Mouse (Mus musculus): Measurements from ENCODE around the gene Cdc7.

Gene Cdc7

GRCm38 (mm10) chr5:106991300-106991929 is 27.3 kb downstream of the Cdc7 start:
- no peak for DNase-seq (ENCODE audit: extremely low read depth, low read depth)

DNA sequence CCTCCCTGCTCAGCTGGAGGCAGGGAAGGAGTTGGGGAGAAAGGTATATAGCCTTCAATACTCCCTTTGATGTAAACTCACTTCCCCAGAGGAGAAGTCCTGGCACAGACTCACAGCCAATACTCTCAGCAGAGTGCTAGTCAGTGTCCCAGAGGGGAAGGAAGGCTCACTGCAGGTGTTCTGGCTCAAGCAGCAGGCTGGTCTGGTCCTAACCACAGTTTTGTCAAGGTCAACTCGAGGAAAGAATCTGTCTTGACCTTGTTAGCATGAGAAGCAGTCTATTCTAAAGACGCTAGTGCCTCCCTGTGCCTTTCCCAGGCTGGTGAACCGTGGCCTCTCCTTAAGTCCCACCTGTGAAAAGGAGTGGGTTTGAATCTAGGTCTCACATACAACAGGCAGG is 30.6 kb downstream of the Cdc7 start:
- DNase-seq (ENCODE audit: extremely low read depth, low read depth): no peak

- no peak for DNase-seq (ENCODE audit: extremely low read depth, low read depth)
These were observed 31.9 kb downstream of the Cdc7 start for GRCm38 (mm10) chr5:106995886-106996538.

- no peak for DNase-seq (ENCODE audit: extremely low read depth, low read depth)
These were observed 32.6 kb downstream of the Cdc7 start for GRCm38 (mm10) chr5:106996539-106997244.

GRCm38 (mm10) chr5:107001396-107002090 is 37.4 kb downstream of the Cdc7 start:
- DNase-seq (ENCODE audit: extremely low read depth, low read depth): no peak

DNA sequence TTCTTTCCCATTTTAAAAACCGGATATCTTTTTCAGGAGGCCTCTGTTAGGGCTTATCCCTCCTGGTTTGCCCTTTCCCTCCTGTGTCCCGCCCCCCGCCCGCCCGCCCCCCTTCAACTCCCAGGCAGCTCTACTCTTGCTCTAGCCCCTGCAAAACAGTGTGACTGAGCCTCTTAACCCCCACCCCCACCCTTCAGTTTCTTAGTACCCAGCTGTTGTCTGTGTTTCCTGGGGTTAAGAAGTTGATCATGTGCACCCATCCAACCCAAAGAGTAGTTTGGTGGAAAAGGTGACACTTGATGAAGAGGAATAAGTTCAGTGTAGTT is 37.9 kb downstream of the Cdc7 start:
- DNase-seq (ENCODE audit: extremely low read depth, low read depth): no peak

GRCm38 (mm10) chr5:107009721-107010120 is 45.6 kb downstream of the Cdc7 start:
- no peak for DNase-seq (ENCODE audit: extremely low read depth, low read depth)

- no peak for DNase-seq (ENCODE audit: extremely low read depth, low read depth)
These were observed 46.2 kb downstream of the Cdc7 start for GRCm38 (mm10) chr5:107010300-107010699.

DNA sequence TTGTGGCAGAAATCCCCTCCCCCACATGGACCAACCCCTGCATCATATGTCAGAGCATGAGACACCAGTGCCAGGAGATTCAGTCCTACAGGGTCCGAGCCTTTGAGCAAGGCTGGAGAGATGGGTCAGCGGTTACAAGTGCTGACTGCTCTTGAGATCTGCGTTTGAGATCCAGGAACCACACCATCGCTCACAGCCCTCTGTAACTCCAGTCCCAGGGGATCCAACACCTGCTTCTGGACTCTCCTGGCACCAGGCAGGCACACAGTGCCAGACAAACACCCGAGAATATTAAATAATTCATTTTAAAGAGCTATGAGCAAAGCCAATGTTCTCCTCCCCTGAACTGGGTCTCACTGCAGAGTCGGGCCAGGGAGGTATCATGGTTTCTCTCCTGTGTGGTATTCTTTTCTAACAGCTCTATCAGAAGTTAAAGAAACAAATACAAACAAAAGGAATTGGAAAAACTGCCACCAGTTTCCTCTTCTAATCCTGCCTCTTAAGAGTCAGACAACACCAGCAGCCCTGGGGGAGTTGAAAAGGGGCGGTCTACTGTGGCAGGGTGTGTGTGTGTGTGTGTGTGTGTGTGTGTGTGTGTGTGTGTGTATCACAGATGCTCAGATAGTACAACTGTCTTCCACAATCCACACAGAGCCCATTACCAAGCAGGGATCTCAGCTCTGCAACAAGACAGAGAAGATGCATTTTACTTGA is 47.4 kb downstream of the Cdc7 start:
- no peak for DNase-seq (ENCODE audit: extremely low read depth, low read depth)

GRCm38 (mm10) chr5:107012030-107012715 is 48.1 kb downstream of the Cdc7 start:
- no peak for DNase-seq (ENCODE audit: extremely low read depth, low read depth)

- DNase-seq (ENCODE audit: extremely low read depth, low read depth): no peak
These were observed 49.3 kb downstream of the Cdc7 start for GRCm38 (mm10) chr5:107013393-107013792.

GRCm38 (mm10) chr5:107014146-107014545 is 50.0 kb downstream of the Cdc7 start:
- no peak for DNase-seq (ENCODE audit: extremely low read depth, low read depth)

- DNase-seq (ENCODE audit: extremely low read depth, low read depth): no peak
These were observed 50.9 kb downstream of the Cdc7 start for GRCm38 (mm10) chr5:107015046-107015421.

DNA sequence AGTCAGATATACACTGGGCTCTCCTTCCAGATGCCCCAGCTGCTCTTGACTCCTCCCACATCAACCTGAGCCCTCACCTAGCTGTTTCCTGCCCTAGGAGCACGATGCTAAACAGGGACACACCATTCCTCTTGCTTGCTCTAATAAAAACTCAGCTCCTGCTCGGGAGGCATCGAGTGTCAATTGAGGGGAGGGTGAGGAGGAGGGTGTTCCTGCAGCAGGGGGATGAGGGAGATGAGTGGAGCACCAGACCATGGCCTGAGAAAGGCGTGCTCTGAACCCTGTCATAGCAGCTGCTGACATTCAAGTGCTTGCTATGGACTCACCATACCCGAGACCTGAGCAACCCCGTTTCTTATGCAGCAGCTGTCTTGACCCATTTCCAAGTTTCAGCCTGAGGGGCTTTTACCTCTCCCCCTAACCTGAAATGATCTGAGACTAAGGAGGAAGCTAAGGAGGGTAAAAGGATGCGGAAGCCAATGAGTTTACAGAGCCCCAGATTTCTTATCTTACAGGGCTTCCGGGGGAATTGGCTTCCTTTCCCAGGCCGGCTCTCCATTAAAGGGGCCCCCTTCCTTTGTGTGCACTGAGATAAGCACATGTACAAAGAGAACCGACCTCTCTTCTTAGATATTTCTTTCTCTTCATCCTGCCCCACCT is 51.4 kb downstream of the Cdc7 start:
- peak; percentile 70 for DNase-seq (ENCODE audit: extremely low read depth, low read depth)

DNA sequence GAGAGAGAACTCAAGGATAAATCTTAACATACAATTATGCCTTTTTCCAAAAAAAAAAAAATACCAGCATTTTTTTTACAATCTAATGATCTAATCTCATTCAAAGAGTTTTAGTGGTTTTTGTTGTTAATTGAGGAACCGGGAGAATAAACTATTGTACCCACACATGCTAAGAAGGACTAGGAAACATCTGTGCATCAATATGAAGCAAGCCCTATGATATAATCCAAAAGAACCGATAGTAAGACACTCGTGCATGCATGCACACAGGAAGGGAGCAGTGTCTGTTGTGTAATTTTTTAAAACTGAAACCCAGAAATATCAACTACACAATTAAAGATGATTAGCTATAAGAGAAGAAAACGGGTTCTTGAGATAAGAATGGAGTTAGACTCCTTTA is 52.4 kb downstream of the Cdc7 start:
- peak; percentile 24 for DNase-seq (ENCODE audit: extremely low read depth, low read depth)

DNA sequence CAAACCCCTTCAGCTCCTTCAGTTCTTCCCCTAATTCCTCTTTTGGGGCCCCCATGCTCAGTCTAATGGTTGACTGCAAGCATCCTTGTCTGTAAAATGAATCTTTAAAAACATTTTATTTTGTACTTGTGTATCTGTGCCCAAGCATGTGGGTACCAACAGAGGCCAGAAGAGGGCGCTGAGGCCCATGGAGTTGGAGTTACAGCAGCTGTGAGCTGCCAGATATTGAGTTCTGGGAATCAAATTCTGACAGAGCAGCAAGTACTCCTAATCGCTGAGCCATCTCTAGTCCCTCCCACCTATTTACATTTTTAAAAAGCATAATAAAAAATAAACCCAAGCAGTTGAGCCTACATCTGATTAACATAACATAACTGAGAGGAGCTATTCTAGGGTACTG is 53.4 kb downstream of the Cdc7 start:
- peak; percentile 52 for DNase-seq (ENCODE audit: extremely low read depth, low read depth)

DNA sequence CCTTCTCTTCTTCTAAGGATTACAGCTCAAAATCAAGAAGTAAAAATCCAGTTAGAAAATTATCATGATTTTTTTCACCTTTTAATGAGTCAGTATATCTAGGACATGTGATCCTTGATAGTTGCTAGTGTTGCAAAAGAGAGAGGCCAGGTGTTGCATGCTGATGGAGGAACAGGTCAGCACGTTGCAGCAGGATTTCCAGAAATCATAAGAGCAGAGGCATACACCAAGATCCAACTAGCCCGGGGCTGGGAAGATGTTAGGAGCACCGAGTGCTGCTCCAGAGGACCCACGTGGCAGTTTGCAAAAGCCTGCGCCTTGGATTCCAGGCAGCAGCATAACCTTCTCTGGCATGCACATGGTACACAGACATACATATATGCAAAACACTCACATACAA is 54.9 kb downstream of the Cdc7 start:
- no peak for DNase-seq (ENCODE audit: extremely low read depth, low read depth)

DNA sequence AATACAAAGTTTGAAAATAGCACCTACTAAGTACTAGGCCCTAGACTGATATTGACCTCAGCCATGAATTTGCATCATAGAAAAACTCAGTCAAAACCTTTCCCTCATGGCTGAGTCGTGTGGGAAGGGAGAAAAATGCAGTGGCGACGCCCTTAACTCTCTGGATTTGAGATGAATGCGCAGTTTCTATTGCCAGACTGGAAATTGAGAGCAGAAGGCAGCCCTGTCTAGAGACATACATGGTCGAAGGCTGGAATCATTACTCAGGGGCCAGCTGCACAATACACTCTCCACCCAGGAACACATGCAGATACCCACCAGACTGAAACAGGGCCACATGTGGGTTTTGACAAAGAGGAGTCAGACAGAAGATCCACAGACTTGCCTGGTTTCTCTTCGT is 55.8 kb downstream of the Cdc7 start:
- DNase-seq (ENCODE audit: extremely low read depth, low read depth): no peak

DNA sequence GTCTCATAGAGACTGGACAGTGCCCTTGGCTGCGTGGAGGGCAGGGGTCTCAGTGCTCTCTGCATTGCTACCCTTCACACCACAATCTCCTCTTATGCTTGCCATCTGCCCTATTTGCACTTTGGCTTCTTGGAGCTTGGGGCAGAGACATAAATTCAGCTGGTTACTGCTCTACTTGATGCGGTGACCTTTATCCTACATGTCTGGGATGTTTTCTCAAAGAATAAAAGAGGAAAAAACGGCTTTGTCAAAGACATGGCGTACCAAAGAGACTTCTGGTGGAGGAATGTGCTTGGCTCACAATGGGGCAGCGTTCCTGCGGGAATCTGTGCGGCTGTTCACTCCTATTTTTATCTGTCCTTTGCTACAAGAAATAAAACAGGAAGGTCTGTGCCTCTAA is 56.2 kb downstream of the Cdc7 start:
- no peak for DNase-seq (ENCODE audit: extremely low read depth, low read depth)

DNA sequence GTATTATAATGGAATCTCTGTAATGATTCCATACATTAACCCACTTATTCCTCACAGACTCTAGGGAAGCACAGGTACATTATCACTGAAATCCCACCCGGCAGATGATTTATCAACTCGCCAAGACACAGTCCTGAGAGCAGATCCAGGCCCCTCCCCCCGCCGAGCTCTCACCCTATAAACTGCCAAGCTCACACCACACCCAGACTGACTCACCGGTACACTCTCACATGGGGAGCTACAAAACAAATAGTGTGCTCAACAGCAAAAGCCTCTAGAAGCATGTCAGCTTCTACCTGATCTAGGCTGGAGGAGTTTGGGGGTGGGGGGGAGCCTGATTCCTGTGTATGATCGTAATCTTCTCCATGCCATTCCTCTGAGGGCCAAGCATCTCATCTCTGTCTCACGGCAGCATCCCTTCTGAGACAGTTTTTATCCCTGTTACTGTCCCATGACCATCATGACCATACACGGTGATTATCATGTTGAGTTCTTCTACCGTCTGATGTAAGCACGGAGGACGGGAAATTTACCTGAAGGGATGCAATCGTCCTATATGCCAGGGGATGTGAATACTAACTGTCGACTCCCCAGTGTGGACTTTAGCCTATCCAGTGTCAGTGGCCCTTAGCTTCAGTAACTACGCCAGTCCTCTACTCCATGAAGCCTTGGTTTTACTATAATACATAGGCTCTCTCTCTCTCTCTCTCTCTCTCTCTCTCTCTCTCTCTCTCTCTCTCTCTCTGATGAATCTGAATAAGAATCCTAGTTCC is 57.4 kb downstream of the Cdc7 start:
- DNase-seq (ENCODE audit: extremely low read depth, low read depth): no peak
